Mouse (Mus musculus) adrenal gland, adult 10 weeks (tissue): Measurements from ENCODE around the gene Wee1. TPM values are rescaled to one million over a fixed set of nuclear protein-coding genes. Genes with fewer than 3 reads are reported as not detected.

ENCODE experiments used
- polyA plus RNA-seq: library from polyadenylated mRNA; stranded (reverse); fragments of 350-450 nt; fragmentation: Illumina TruSeq; extraction: RNeasy Lipid Tissue Mini Kit (QIAGEN cat#74804); gene quantifications from one replicate; pipeline ENCODE4 v1.2.3, GENCODE M21; 2014; ENCODE audit warnings: low read depth, low replicate concordance

Wee1 gene
- 14.6 TPM for polyA plus RNA-seq

DNA sequence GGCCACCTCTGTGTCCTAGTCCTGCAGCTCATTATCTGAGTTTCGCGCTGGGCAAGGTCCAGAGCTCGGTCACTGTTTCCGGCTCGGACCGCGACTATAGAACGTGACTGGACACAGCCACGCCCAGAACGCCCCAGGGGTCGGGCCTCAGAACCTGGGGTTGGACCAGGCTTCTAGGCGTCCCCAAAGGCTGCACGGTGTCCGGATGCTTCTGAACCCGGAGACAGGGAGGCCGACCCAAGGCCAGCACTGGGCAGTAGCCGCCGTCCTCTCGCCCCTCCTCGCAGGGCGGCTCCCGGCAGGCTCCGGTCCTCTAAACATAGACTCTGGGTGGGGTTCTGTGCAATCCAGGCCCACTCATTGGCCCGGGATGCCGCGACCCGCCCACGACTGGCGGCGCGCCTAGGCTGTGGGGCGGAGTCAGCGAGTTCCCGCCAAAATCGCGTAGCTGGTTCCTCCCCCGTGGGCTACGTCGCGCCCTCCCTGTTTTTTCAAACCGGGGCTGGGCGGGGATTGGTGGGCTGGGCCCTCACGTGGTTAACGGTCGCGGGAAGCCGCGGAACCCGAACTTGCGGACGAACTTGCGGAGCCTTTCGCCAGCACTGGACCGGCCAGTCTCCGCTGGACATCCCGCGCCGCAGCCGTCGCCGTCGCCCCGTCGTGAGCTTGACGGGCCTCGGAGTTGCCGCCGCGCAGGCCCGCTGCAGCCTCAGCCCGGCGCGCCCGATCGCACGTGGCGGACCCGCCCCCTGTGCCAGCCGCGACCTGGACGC, at the start of gene Wee1:
Gene Wee1, plus strand, starts transcription at position 531 of the 773 bp plus-strand sequence.

Other genes with a start within 250 kb of the Wee1 start
- gene Dennd5a, start 161.6 kb upstream of the Wee1 start, polyA plus RNA-seq, result 199 TPM
- 118 TPM for gene Tmem41b, start 135.1 kb upstream of the Wee1 start, polyA plus RNA-seq
- gene Ipo7, start 103.8 kb upstream of the Wee1 start, polyA plus RNA-seq, result 291 TPM
- 18.8 TPM for gene Zfp143, start 60.8 kb upstream of the Wee1 start, polyA plus RNA-seq
- gene Swap70, start 99.7 kb downstream of the Wee1 start, polyA plus RNA-seq, result 36.9 TPM